Mouse (Mus musculus): Measurements from ENCODE around the gene Mdm4.

- TF ChIP-seq CTCF (conservative IDR thresholded peaks at IDR 0.05; ENCODE audit: low read length): peak; percentile 95
- no peak for TF ChIP-seq NANOG (IDR thresholded peaks at IDR 0.05; ENCODE audit: borderline replicate concordance, low read length)
- no peak for TF ChIP-seq POU5F1 (IDR thresholded peaks at IDR 0.05; ENCODE audit: borderline replicate concordance, low read length)
These were observed 21.5 kb upstream of the Mdm4 start for GRCm38 (mm10) chr1:133051829-133052228.

All from E14TG2a.4 (cell line).